Mouse (Mus musculus) MEL (cell line): ENCODE measurements around the gene Cct7. TPM values are rescaled to one million over a fixed set of nuclear protein-coding genes. Genes with fewer than 3 reads are reported as not detected.

Experiments used
- DNase-seq: peaks from one replicate; pipeline ENCODE4 v3.0.0; 2011; ENCODE audit warnings: low read depth, low spot score
- H3K27ac ChIP-seq: 2 replicates; pipeline ENCODE4 v1.5.1; 2012; ENCODE audit warnings: low read depth, mild to moderate bottlenecking, control low read depth, low read length, moderate library complexity; ENCODE audit not compliant: control insufficient read depth
- H3K27me3 ChIP-seq, 2 experiments: fragments of 150-350 bp in 1 of 2; sonication (generic) in 1 of 2; 2 replicates each; pipeline ENCODE4 v1.6.1; 2012; ENCODE audit warnings: low read length in 2 of 2, mild to moderate bottlenecking in 2 of 2, improper control_type of control experiment in 1 of 2, moderate library complexity in 1 of 2; ENCODE audit not compliant: insufficient read depth in 2 of 2, control insufficient read depth in 1 of 2
- H3K36me3 ChIP-seq, 2 experiments: 2 replicates each; pipeline ENCODE4 v1.6.1; 2012 to 2014; ENCODE audit warnings: low read length in 2 of 2, improper control_type of control experiment in 1 of 2, inconsistent platforms in 1 of 2, mild to moderate bottlenecking in 1 of 2; ENCODE audit not compliant: insufficient read depth in 2 of 2, control insufficient read depth in 1 of 2
- H3K4me1 ChIP-seq, 2 experiments: fragments of 150-350 bp in 1 of 2; sonication (generic) in 1 of 2; 2 replicates each; pipeline ENCODE4 v1.6.1; 2012; ENCODE audit warnings: low read length in 2 of 2, improper control_type of control experiment in 1 of 2, mild to moderate bottlenecking in 1 of 2; ENCODE audit not compliant: insufficient read depth in 2 of 2, control insufficient read depth in 1 of 2
- H3K4me3 ChIP-seq, 2 experiments: fragments of 150-350 bp in 1 of 2; sonication (generic) in 1 of 2; 2 replicates each; pipeline ENCODE4 v1.5.1; 2012; ENCODE audit warnings: low read depth in 2 of 2, low read length in 2 of 2, mild to moderate bottlenecking in 2 of 2, moderate library complexity in 2 of 2, control low read depth in 1 of 2, improper control_type of control experiment in 1 of 2; ENCODE audit not compliant: control insufficient read depth in 1 of 2, insufficient read depth in 1 of 2
- H3K79me2 ChIP-seq: 2 replicates; pipeline ENCODE4 v1.6.1; 2012; ENCODE audit warnings: mild to moderate bottlenecking, low read length, moderate library complexity; ENCODE audit not compliant: control insufficient read depth, poor library complexity, insufficient read depth
- H3K9ac ChIP-seq: 2 replicates; pipeline ENCODE4 v1.6.1; 2012; ENCODE audit warnings: low read depth, mild to moderate bottlenecking, control low read depth, low read length, moderate library complexity; ENCODE audit not compliant: control insufficient read depth, poor library complexity, severe bottlenecking
- H3K9me3 ChIP-seq: fragments of 150-350 bp; sonication (generic); replicated peaks from 2 replicates; pipeline ENCODE4 v1.6.1; 2012; ENCODE audit warnings: mild to moderate bottlenecking, low read length, improper control_type of control experiment, moderate library complexity; ENCODE audit not compliant: insufficient read depth
- CHD2 ChIP-seq: IDR thresholded peaks from 2 replicates; pipeline ENCODE4 v1.6.1; 2011; ENCODE audit warnings: low read length, improper control_type of control experiment
- E2F4 ChIP-seq: IDR thresholded peaks from 2 replicates; pipeline ENCODE4 v1.6.1; 2011; ENCODE audit warnings: low read depth, low read length, improper control_type of control experiment, borderline replicate concordance
- EP300 ChIP-seq, 2 experiments: IDR thresholded peaks; 2 replicates each; pipeline ENCODE4 v1.6.1; 2011; ENCODE audit warnings: improper control_type of control experiment in 2 of 2, low read length in 2 of 2, low read depth in 1 of 2, mild to moderate bottlenecking in 1 of 2
- ETS1 ChIP-seq: IDR thresholded peaks from 2 replicates; pipeline ENCODE4 v1.6.1; 2012; ENCODE audit warnings: low read depth, mild to moderate bottlenecking, inconsistent platforms, low read length, improper control_type of control experiment, moderate library complexity
- GABPA ChIP-seq: IDR thresholded peaks from 2 replicates; pipeline ENCODE4 v1.6.1; 2012; ENCODE audit warnings: low read depth, mild to moderate bottlenecking, inconsistent platforms, low read length, improper control_type of control experiment, moderate library complexity
- GATA1 ChIP-seq: IDR thresholded peaks from 2 replicates; pipeline ENCODE4 v1.6.1; 2011; ENCODE audit warnings: low read depth, low read length, improper control_type of control experiment
- JUND ChIP-seq: IDR thresholded peaks from 2 replicates; pipeline ENCODE4 v1.6.1; 2011; ENCODE audit warnings: low read depth, mild to moderate bottlenecking, improper control_type of control experiment, low read length
- KAT2A ChIP-seq: conservative IDR thresholded peaks from 2 replicates; pipeline ENCODE4 v1.6.1; 2012; ENCODE audit warnings: low read depth, low read length, improper control_type of control experiment, inconsistent platforms
- MAFK ChIP-seq: IDR thresholded peaks from 2 replicates; pipeline ENCODE4 v1.6.1; 2011; ENCODE audit warnings: low read depth, mild to moderate bottlenecking, low read length, improper control_type of control experiment, borderline replicate concordance
- MAX ChIP-seq: IDR thresholded peaks from 2 replicates; pipeline ENCODE4 v1.6.1; 2011; ENCODE audit warnings: low read length, improper control_type of control experiment
- MAZ ChIP-seq: IDR thresholded peaks from 2 replicates; pipeline ENCODE4 v1.6.1; 2012; ENCODE audit warnings: low read depth, mild to moderate bottlenecking, inconsistent platforms, low read length, improper control_type of control experiment
- MYB ChIP-seq: IDR thresholded peaks from 2 replicates; pipeline ENCODE4 v1.6.1; 2011; ENCODE audit warnings: mild to moderate bottlenecking, low read depth, low read length, improper control_type of control experiment
- MYC ChIP-seq: IDR thresholded peaks from 2 replicates; pipeline ENCODE4 v1.6.1; 2011; ENCODE audit warnings: low read depth, mild to moderate bottlenecking, low read length, improper control_type of control experiment, moderate library complexity
- POLR2AphosphoS2 ChIP-seq: IDR thresholded peaks from 2 replicates; pipeline ENCODE4 v1.6.1; 2011; ENCODE audit warnings: low read length, improper control_type of control experiment
- RAD21 ChIP-seq: IDR thresholded peaks from 2 replicates; pipeline ENCODE4 v1.6.1; 2011; ENCODE audit warnings: mild to moderate bottlenecking, low read depth, low read length, improper control_type of control experiment
- RCOR1 ChIP-seq: IDR thresholded peaks from 2 replicates; pipeline ENCODE4 v1.6.1; 2012; ENCODE audit warnings: low read depth, mild to moderate bottlenecking, inconsistent platforms, low read length, improper control_type of control experiment
- SMC3 ChIP-seq: IDR thresholded peaks from 2 replicates; pipeline ENCODE4 v1.6.1; 2011; ENCODE audit warnings: low read depth, low read length, improper control_type of control experiment
- TAL1 ChIP-seq: IDR thresholded peaks from 2 replicates; pipeline ENCODE4 v1.6.1; 2012; ENCODE audit warnings: mild to moderate bottlenecking, inconsistent platforms, low read length, moderate library complexity, mixed read lengths
- TCF12 ChIP-seq: IDR thresholded peaks from 2 replicates; pipeline ENCODE4 v1.6.1; 2014; ENCODE audit warnings: low read depth, mild to moderate bottlenecking, inconsistent platforms, low read length, improper control_type of control experiment, moderate library complexity
- UBTF ChIP-seq: IDR thresholded peaks from 2 replicates; pipeline ENCODE4 v1.6.1; 2012; ENCODE audit warnings: low read depth, mild to moderate bottlenecking, inconsistent platforms, low read length, improper control_type of control experiment, moderate library complexity, borderline replicate concordance; ENCODE audit not compliant: insufficient read depth
- ZKSCAN1 ChIP-seq: IDR thresholded peaks from 2 replicates; pipeline ENCODE4 v1.6.1; 2012; ENCODE audit warnings: low read depth, mild to moderate bottlenecking, inconsistent platforms, low read length, improper control_type of control experiment, moderate library complexity
- polyA plus RNA-seq, 2 experiments: library from polyadenylated mRNA; stranded (reverse) in 1 of 2; unstranded in 1 of 2; fragments of >175 nt in 1 of 2; fragments of >200 nt in 1 of 2; gene quantifications; 2 replicates each; pipeline versions ENCODE4 v1.2.1 to v1.2.4; 2012; ENCODE audit warnings: low replicate concordance in 2 of 2, low read depth in 1 of 2; ENCODE audit not compliant: insufficient read length in 2 of 2, insufficient read depth in 1 of 2, missing spikeins in 1 of 2
- total RNA-seq: library from RNA; depleted of rRNA; stranded (reverse); fragments of 300-350 nt; gene quantifications from 2 replicates; pipeline ENCODE4 v1.2.3, GENCODE M21; 2012

Cct7 gene
- total and polyA plus RNA-seq, 3 experiments: 222 to 660 (median 660) TPM

DNA sequence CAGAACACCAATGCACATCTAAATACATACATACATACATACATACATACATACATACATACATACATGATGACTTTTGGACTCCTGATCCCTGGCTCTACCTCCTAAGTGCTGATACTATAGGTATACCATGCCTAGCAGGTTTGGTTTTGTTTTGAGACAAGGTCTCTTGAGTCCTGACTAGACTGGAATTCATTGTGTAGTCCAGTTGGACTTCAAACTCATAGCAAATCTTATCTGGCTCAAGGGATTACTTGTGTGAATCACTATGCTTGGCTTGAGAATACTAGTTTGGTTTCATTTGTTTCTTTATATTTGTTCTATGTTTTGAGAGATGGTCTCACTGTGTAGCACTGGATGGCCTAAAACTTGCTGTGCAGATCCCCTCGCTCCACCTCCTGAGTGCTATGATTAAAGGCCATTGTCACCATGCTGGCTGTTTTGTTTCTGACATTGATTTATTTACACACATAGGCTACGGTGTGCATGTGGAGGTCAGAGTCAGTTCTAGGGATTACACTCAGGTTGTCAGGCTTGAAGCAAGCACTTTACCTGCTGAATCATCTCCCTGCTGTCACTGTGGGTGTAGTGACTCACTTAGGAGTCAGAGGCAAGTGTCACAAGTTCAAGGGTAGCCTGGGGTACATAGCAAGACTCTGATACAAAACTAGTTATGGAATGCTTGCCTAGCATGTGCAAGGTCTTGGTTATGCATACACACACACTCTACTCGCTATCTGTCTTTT is 7.7 kb upstream of the Cct7 start:
- Histone ChIP-seq H3K4me1 (no peaks in the 10 kb centered on the region), H3K27me3 (no peaks in the 10 kb centered on the region), H3K9ac (no peak overlapping the region), H3K9me3 (no peaks in the 10 kb centered on the region), H3K4me3 (no peak overlapping the region), H3K27ac (no peak overlapping the region), H3K36me3 (peaks cover 0 to 13% of the 10 kb centered on the region in 2 experiments; a peak in 2 of 4 replicates), H3K79me2 (no peaks in the 10 kb centered on the region)
- TF ChIP-seq GABPA (no peak), TAL1 (no peak), ETS1 (no peak), TCF12 (no peak), KAT2A (no peak), EP300 (IDR thresholded peaks at IDR 0.05; ENCODE audit: low read depth in 1 of 2, low read length in 2 of 2) (no peak), E2F4 (no peak), JUND (no peak), SMC3 (no peak), GATA1 (no peak), ZKSCAN1 (no peak), RAD21 (no peak), MYC (no peak), MAFK (no peak)
- no peak for DNase-seq

DNA sequence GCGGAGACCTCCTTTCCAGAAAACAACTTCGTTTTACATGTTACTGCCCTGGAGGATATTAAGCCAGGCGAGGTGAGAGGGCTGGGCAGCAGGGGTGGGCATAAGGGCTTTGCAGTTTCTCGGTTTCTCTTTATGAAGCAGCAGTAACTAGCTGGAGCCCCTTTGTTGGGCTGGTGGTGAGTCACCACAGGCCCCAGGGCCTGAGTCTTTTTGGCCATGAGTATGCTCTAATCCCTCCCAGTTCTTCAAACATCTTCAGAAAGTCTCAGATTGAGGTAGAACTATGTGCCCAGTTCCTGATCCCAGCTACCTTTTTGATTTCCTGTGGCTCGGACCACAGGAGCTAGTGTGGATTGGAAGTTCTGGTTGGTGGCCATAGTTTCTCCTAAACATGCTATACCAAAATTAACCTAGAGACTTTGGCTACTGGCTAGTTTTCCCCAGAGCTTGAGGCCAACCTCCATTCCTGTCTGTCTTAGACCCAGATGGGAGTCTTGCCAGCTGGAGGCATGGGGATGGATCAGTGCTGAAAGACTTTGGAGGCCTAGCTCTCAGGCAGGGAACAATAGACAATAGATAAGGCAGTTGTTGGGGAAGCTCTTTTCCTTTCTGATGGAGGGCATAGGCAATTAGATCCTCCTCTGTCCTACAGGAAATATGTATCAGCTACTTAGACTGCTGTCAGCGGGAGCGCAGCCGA is 6.9 kb upstream of the Cct7 start:
- Histone ChIP-seq H3K36me3 (peaks cover 0 to 11% of the 10 kb centered on the region in 2 experiments; a peak in 2 of 4 replicates), H3K79me2 (no peaks in the 10 kb centered on the region), H3K4me3 (no peak overlapping the region), H3K9me3 (no peaks in the 10 kb centered on the region), H3K9ac (no peak overlapping the region), H3K27me3 (no peaks in the 10 kb centered on the region), H3K4me1 (no peaks in the 10 kb centered on the region)
- DNase-seq: no peak
- TF ChIP-seq POLR2AphosphoS2 (no peak), RCOR1 (no peak), GATA1 (no peak), MYB (no peak), MAZ (no peak), MAFK (no peak), TCF12 (no peak), MYC (no peak), CHD2 (no peak), UBTF (no peak), MAX (no peak)
- TF ChIP-seq, all 39 proteins: peak for 0
- no peak overlapping the region for H3K27ac ChIP-seq
